Mouse (Mus musculus) lung, adult 2 months (tissue): ENCODE measurements around the gene Adamts9. TPM values are rescaled to one million over a fixed set of nuclear protein-coding genes. Genes with fewer than 3 reads are reported as not detected.
A peak's percentile ranks its signal among the peaks of the same experiment; 100 is the strongest.

Experiments used
- DNase-seq: peaks from one replicate; pipeline ENCODE4 v3.0.0; 2022
- H3K4me1 ChIP-seq: fragments of 200-500 bp; 2 replicates; pipeline ENCODE4 v1.6.1; 2011; ENCODE audit warnings: low read length; ENCODE audit not compliant: control insufficient read depth, insufficient read depth
- H3K4me3 ChIP-seq: fragments of 200-500 bp; replicated peaks from 2 replicates; pipeline ENCODE3; 2011; ENCODE audit warnings: low read depth, mild to moderate bottlenecking, control low read depth, low read length; ENCODE audit errors: extremely low read depth
- CTCF ChIP-seq: fragments of 200-500 bp; IDR thresholded peaks from 2 replicates; pipeline ENCODE4 v1.5.1; 2011; ENCODE audit warnings: mild to moderate bottlenecking, low read length, control low read depth; ENCODE audit not compliant: insufficient read depth
- POLR2A ChIP-seq: fragments of 200-500 bp; IDR thresholded peaks from 2 replicates; pipeline ENCODE4 v1.6.1; 2011; ENCODE audit warnings: low read depth, mild to moderate bottlenecking, control low read depth, low read length, borderline replicate concordance; ENCODE audit errors: extremely low read depth
- WGBS: fragments of 180-500 bp; shearing (Covaris S2); methylation state at CpG from one replicate; pipeline ENCODE4 v1.1.7; 2018; 5-methylcytosine and 5-hydroxymethylcytosine counted together
- polyA plus RNA-seq: library from polyadenylated mRNA; depleted of rRNA; stranded (reverse); fragments of >200 nt; gene quantifications from 2 replicates; pipeline ENCODE4 v1.2.3, GENCODE M21; 2012

Gene Adamts9
- polyA plus RNA-seq, 1 experiment, result 12.2 TPM

- Histone ChIP-seq H3K4me3 (no peak overlapping the region), H3K4me1 (peaks cover 17% of the 10 kb centered on the region)
- 26% methylated on average over 3 of the region's 3 CpGs for WGBS
- TF ChIP-seq POLR2A (no peak), CTCF (no peak)
- no peak for DNase-seq
Measured at GRCm38 (mm10) chr6:92968216-92968615, 24.9 kb upstream of the Adamts9 start.

GRCm38 (mm10) chr6:92962966-92963365 is 19.7 kb upstream of the Adamts9 start:
- no peak for DNase-seq
- WGBS, result 79% methylated on average over 3 of the region's 3 CpGs
- TF ChIP-seq CTCF (no peak), POLR2A (no peak)

GRCm38 (mm10) chr6:92960997-92961396 is 17.7 kb upstream of the Adamts9 start:
- H3K4me1 ChIP-seq, result peaks cover 4% of the 10 kb centered on the region; the same call in 1 of the 2 replicates
- no peak for TF ChIP-seq POLR2A
- TF ChIP-seq CTCF, result no peak
- H3K4me3 ChIP-seq, result no peak overlapping the region
- no peak for DNase-seq
- 93% methylated on average over 6 of the region's 6 CpGs for WGBS

More at GRCm38 (mm10) chr6:92962966-92963365, 19.7 kb upstream of the Adamts9 start:
- no peak overlapping the region for H3K4me3 ChIP-seq
- H3K4me1 ChIP-seq, result peaks cover 4% of the 10 kb centered on the region

GRCm38 (mm10) chr6:92959416-92959815 is 16.1 kb upstream of the Adamts9 start:
- Histone ChIP-seq H3K4me1 (peaks cover 4% of the 10 kb centered on the region; the same call in 1 of the 2 replicates), H3K4me3 (no peak overlapping the region)
- no peak for DNase-seq
- 83% methylated on average over 2 of the region's 2 CpGs for WGBS
- TF ChIP-seq CTCF, result no peak
- no peak for TF ChIP-seq POLR2A

GRCm38 (mm10) chr6:92947337-92948042 is 4.2 kb upstream of the Adamts9 start:
- no peak for DNase-seq
- TF ChIP-seq POLR2A (no peak), CTCF (no peak; the same call in 1 of the 2 replicates)
- H3K4me1 ChIP-seq, result peaks cover 3% of the 10 kb centered on the region
- 80% methylated on average over 6 of the region's 6 CpGs for WGBS
- no peak overlapping the region for H3K4me3 ChIP-seq

GRCm38 (mm10) chr6:92944711-92945110 is 1.4 kb upstream of the Adamts9 start:
- no peak for TF ChIP-seq CTCF
- no peak for TF ChIP-seq POLR2A
- WGBS, result 44% methylated on average over 7 of the region's 7 CpGs
- no peak for DNase-seq
- H3K4me3 ChIP-seq, result peak overlapping the region; percentile 35
- H3K4me1 ChIP-seq, result peaks cover 3% of the 10 kb centered on the region

- Histone ChIP-seq H3K4me3 (peak overlapping the region; percentile 92), H3K4me1 (peaks cover 3% of the 10 kb centered on the region)
- 4% methylated on average over 14 of the region's 14 CpGs for WGBS
- DNase-seq, result no peak
- no peak for TF ChIP-seq POLR2A
- TF ChIP-seq CTCF, result no peak
Measured at GRCm38 (mm10) chr6:92944048-92944685, 875 bp upstream of the Adamts9 start.

- Histone ChIP-seq H3K4me3 (peak overlapping the region; percentile 84), H3K4me1 (peaks cover 7% of the 10 kb centered on the region)
- under 1% methylated on average over 30 of the region's 30 CpGs for WGBS
- DNase-seq, result peak; percentile 50
- no peak for TF ChIP-seq POLR2A
- TF ChIP-seq CTCF, result no peak
Measured at GRCm38 (mm10) chr6:92941756-92942420, 1.4 kb downstream of the Adamts9 start.

- peak overlapping the region; percentile 84 for H3K4me3 ChIP-seq
- TF ChIP-seq POLR2A (peak; percentile 86; the same call in 1 of the 2 replicates), CTCF (peak; percentile 56)
- peak; percentile 82 for DNase-seq
- under 1% methylated on average over 21 of the region's 21 CpGs for WGBS
- H3K4me1 ChIP-seq, result peaks cover 8% of the 10 kb centered on the region
Measured at GRCm38 (mm10) chr6:92941281-92941731, 2.0 kb downstream of the Adamts9 start.
